Mouse (Mus musculus) intestine, postnatal 0 days (tissue): ENCODE data around the gene Mfsd14b. TPM values are rescaled to one million over a fixed set of nuclear protein-coding genes. Genes with fewer than 3 reads are reported as not detected.

ENCODE experiments used
- ATAC-seq: fragments of 200-750 bp; cut with Nextera tagmentation; 2 replicates; pipeline ENCODE4 v1.8.0; 2017; ENCODE audit warnings: mild to moderate bottlenecking, moderate TSS enrichment, moderate library complexity
- H3K27ac ChIP-seq: fragments of 300-500 bp; sonication (generic); 2 replicates; pipeline ENCODE4 v1.5.1; 2014; ENCODE audit warnings: mild to moderate bottlenecking, low read depth, low read length, moderate library complexity
- H3K27me3 ChIP-seq: fragments of 300-500 bp; sonication (generic); replicated peaks from 2 replicates; pipeline ENCODE4 v1.6.1; 2014; ENCODE audit warnings: low read length, mixed read lengths; ENCODE audit not compliant: control insufficient read depth, insufficient read depth
- H3K36me3 ChIP-seq: fragments of 300-500 bp; sonication (generic); 2 replicates; pipeline ENCODE4 v1.6.1; 2014; ENCODE audit warnings: mild to moderate bottlenecking, moderate library complexity; ENCODE audit not compliant: control insufficient read depth, insufficient read depth
- H3K4me1 ChIP-seq: fragments of 300-500 bp; sonication (generic); replicated peaks from 2 replicates; pipeline ENCODE4 v1.6.1; 2014; ENCODE audit warnings: antibody characterized with exemption, low read length, mixed read lengths; ENCODE audit not compliant: control insufficient read depth, insufficient read depth
- H3K4me2 ChIP-seq: fragments of 300-500 bp; sonication (generic); replicated peaks from 2 replicates; pipeline ENCODE4 v1.6.1; 2014; ENCODE audit warnings: low read depth, mild to moderate bottlenecking, moderate library complexity
- H3K4me3 ChIP-seq: fragments of 300-500 bp; sonication (generic); 2 replicates; pipeline ENCODE4 v1.5.1; 2014; ENCODE audit warnings: low read depth, low read length
- H3K9ac ChIP-seq: fragments of 300-500 bp; sonication (generic); 2 replicates; pipeline ENCODE4 v1.6.1; 2014; ENCODE audit warnings: mild to moderate bottlenecking, low read depth, low read length
- H3K9me3 ChIP-seq: fragments of 300-500 bp; sonication (generic); 2 replicates; pipeline ENCODE4 v1.6.1; 2016; ENCODE audit warnings: mixed run types; ENCODE audit not compliant: control insufficient read depth
- CTCF ChIP-seq: sonication (generic); IDR thresholded peaks from 2 replicates; pipeline ENCODE4 v1.5.1; 2016; ENCODE audit warnings: low read depth, mild to moderate bottlenecking, control low read depth, antibody characterized with exemption, moderate library complexity
- WGBS: fragments of 180-500 bp; shearing (Covaris S2); extraction: QIAGEN DNeasy Blood & Tissue Kit; methylation state at CpG from one replicate; pipeline ENCODE4 v1.1.7; 2014; 5-methylcytosine and 5-hydroxymethylcytosine counted together
- polyA plus RNA-seq: library from polyadenylated mRNA; unstranded; fragments of >200 nt; fragmentation: Nextera tagmentation; extraction: Ambion mirVana; gene quantifications from 2 replicates; pipeline ENCODE4 v1.2.1, GENCODE M21; 2015

The Mfsd14b gene
- polyA plus RNA-seq, result 32.2 and 34.9 TPM in 2 replicates

DNA sequence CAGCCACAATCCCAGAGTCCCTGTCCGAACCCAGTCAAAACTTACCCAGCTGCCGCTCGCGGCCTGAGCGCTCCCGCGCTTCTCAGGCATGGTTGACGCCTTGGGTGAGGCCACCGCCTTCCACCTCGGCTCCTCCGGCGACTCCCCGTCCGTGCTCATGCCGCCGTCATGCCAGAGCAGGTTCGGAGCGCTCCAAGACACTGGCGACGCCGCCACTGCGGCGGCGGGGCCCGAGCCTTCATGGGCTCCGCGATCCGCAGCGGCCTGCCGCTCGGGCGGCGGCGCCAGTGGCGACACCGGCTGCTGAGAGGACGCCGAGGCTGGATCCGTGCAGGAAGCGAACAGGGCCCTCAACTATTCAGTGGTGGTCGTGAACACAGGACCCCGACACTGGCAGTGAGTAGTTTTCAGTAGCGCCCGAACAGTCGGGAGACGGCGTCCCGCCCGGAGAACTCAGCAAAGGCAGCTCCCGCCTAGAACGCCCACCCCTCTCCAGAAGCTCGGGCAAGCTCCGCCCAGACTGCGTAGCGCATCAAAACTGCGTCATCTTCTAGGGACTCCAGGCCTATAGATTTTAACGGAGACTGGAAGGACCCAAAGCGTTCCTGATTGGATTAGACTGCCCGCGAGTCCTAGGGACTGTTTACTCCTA is at the start of gene Mfsd14b:
Gene Mfsd14b, minus strand, starts transcription at position 517 of the 652 bp plus-strand sequence.
- Histone ChIP-seq H3K27me3 (no peaks in the 10 kb centered on the region), H3K27ac (peak within 1 kb of the TSS; percentile 91), H3K36me3 (no peaks in the 10 kb centered on the region), H3K4me2 (peak within 1 kb of the TSS; percentile 66), H3K9me3 (no peaks in the 10 kb centered on the region), H3K4me3 (peak within 1 kb of the TSS; percentile 77), H3K9ac (peak within 1 kb of the TSS; percentile 82), H3K4me1 (no peaks in the 10 kb centered on the region)
- ATAC-seq, result peak; percentile 99
- TF ChIP-seq CTCF, result no peak
- WGBS, result under 1% methylated on average over 60 of the region's 60 CpGs

- 58% methylated on average over 1 of the region's 1 CpGs for WGBS
- H3K27me3 ChIP-seq, result no peaks in the 10 kb centered on the region
- no peak for TF ChIP-seq CTCF
- H3K9ac ChIP-seq, result no peak within 1 kb of the TSS
- no peaks in the 10 kb centered on the region for H3K9me3 ChIP-seq
- H3K4me2 ChIP-seq, result no peak within 1 kb of the TSS
- no peak within 1 kb of the TSS for H3K4me3 ChIP-seq
- no peaks in the 10 kb centered on the region for H3K4me1 ChIP-seq
- H3K27ac ChIP-seq, result no peak within 1 kb of the TSS
- no peaks in the 10 kb centered on the region for H3K36me3 ChIP-seq
- no peak for ATAC-seq
These were observed 37.2 kb upstream of the Mfsd14b start, which contains the start of gene Olfr466 for GRCm38 (mm10) chr13:65149940-65150339. Gene Olfr466 (plus strand): TSS chr13:65150240.

DNA sequence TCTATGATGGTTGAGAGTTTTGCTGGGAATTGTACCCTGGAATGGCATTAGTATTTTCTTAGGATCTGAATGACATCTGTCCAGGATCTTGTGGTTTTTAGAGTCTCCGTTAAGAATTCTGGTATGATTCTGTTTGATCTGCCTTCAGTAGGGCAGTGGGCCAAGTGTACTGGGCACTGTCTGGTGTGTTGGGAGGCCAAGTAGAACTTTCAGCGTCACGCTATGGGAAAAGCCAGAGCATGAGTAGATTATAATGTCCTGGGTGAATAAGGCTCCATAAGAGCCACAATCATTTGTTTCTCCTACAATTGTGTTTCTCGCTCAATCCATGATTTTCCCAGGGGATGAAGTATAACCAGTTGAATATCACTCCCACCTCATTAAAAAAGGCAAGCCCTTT is 25.0 kb upstream of the Mfsd14b start, which contains the start of gene Olfr465-ps1:
Gene Olfr465-ps1, plus strand, starts transcription at position 301 of the 400 bp plus-strand sequence.
- H3K9ac ChIP-seq, result no peak within 1 kb of the TSS
- no peak within 1 kb of the TSS for H3K27ac ChIP-seq
- no peaks in the 10 kb centered on the region for H3K4me1 ChIP-seq
- H3K27me3 ChIP-seq, result no peaks in the 10 kb centered on the region
- WGBS, result 80% methylated on average over 4 of the region's 4 CpGs
- no peak for ATAC-seq
- no peak for TF ChIP-seq CTCF
- no peaks in the 10 kb centered on the region for H3K9me3 ChIP-seq
- no peak within 1 kb of the TSS for H3K4me3 ChIP-seq
- no peak within 1 kb of the TSS for H3K4me2 ChIP-seq
- no peaks in the 10 kb centered on the region for H3K36me3 ChIP-seq

DNA sequence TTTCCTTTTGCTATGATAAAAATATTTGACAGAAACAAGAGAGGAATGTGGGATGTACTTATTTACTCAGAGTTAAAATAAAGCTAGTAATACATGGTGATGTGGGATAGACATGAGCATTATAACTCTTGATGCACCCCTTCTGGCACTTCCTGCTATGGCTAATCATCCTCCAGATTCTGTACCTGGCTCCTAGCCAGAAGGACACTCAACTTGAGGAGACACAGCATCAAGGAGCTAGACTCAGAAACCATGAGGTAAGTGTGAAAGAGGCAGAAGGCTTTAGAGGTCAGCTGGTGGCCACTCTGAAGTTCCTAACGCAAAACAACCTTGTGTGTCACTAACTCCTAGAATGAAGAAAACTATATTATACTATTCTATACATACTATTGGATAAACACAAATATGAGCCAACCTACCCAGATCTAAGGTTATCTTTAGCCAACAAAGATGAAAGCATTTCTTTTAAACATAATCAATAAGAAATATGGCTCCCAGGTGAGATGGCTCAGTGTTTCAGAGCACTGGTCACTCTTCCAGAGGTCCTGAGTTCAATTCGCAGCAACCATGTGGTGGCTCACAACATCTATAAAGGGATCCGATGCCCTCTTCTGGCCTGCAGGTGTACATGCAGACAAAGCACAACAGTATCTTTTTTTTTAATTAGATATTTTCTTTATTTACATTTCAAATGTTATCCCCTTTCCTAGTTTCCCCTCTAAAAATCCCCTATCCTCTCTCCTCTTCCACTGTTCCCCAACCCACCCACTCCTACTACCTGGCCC is 14.5 kb upstream of the Mfsd14b start:
- Histone ChIP-seq H3K4me1 (no peaks in the 10 kb centered on the region), H3K27me3 (no peaks in the 10 kb centered on the region), H3K4me2 (no peak overlapping the region), H3K36me3 (no peaks in the 10 kb centered on the region), H3K9ac (no peak overlapping the region), H3K27ac (no peak overlapping the region), H3K4me3 (no peak overlapping the region), H3K9me3 (no peaks in the 10 kb centered on the region)
- ATAC-seq, result no peak
- WGBS, result 62% methylated on average over 3 of the region's 3 CpGs
- TF ChIP-seq CTCF, result peak; percentile 48

- Histone ChIP-seq H3K36me3 (no peaks in the 10 kb centered on the region), H3K9ac (no peak overlapping the region), H3K4me3 (no peak overlapping the region), H3K9me3 (no peaks in the 10 kb centered on the region), H3K27me3 (no peaks in the 10 kb centered on the region), H3K4me2 (no peak overlapping the region), H3K27ac (no peak overlapping the region), H3K4me1 (no peaks in the 10 kb centered on the region)
- no peak for ATAC-seq
- WGBS, result 83% methylated on average over 1 of the region's 1 CpGs
- TF ChIP-seq CTCF, result no peak
These were observed 9.3 kb upstream of the Mfsd14b start for GRCm38 (mm10) chr13:65122111-65122510.

- Histone ChIP-seq H3K27ac (no peak overlapping the region), H3K27me3 (no peaks in the 10 kb centered on the region), H3K9me3 (no peaks in the 10 kb centered on the region), H3K9ac (no peak overlapping the region), H3K36me3 (no peaks in the 10 kb centered on the region), H3K4me3 (no peak overlapping the region), H3K4me2 (no peak overlapping the region), H3K4me1 (no peaks in the 10 kb centered on the region)
- no peak for ATAC-seq
- no peak for TF ChIP-seq CTCF
- WGBS, result 56% methylated on average over 3 of the region's 3 CpGs
These were observed 8.2 kb upstream of the Mfsd14b start for GRCm38 (mm10) chr13:65120984-65121383.
